Mouse (Mus musculus) lung, embryonic 16.5 days (tissue): ENCODE results near the gene Znrf1. TPM values are rescaled to one million over a fixed set of nuclear protein-coding genes. Genes with fewer than 3 reads are reported as not detected.
"Not testable (repeated sequence)": the region's sequence is repeated elsewhere in the genome, so short reads cannot be mapped to it uniquely, and the experiment has no call there.

Experiments used
- ATAC-seq: fragments of 200-750 bp; cut with Nextera tagmentation; 2 replicates; pipeline ENCODE4 v1.8.0; 2017; ENCODE audit warnings: low read depth, mild to moderate bottlenecking, moderate library complexity
- H3K27ac ChIP-seq: fragments of 300-500 bp; sonication (generic); 2 replicates; pipeline ENCODE4 v1.5.1; 2014; ENCODE audit warnings: mild to moderate bottlenecking, control low read depth, low read length
- H3K27me3 ChIP-seq: fragments of 300-500 bp; sonication (generic); 2 replicates; pipeline ENCODE4 v1.6.1; 2014; ENCODE audit warnings: low read depth, low read length, mixed read lengths; ENCODE audit not compliant: control insufficient read depth, insufficient read depth
- H3K36me3 ChIP-seq: fragments of 300-500 bp; sonication (generic); 2 replicates; pipeline ENCODE4 v1.6.1; 2014; ENCODE audit warnings: low read length; ENCODE audit not compliant: control insufficient read depth, insufficient read depth
- H3K4me1 ChIP-seq: fragments of 300-500 bp; sonication (generic); replicated peaks from 2 replicates; pipeline ENCODE4 v1.6.1; 2014; ENCODE audit warnings: low read length, mixed read lengths; ENCODE audit not compliant: control insufficient read depth, insufficient read depth
- H3K4me2 ChIP-seq: fragments of 300-500 bp; sonication (generic); 2 replicates; pipeline ENCODE4 v1.6.1; 2014; ENCODE audit warnings: low read depth, low read length, control low read depth
- H3K4me3 ChIP-seq: fragments of 300-500 bp; sonication (generic); 2 replicates; pipeline ENCODE4 v1.5.1; 2014; ENCODE audit warnings: mild to moderate bottlenecking, low read length, control low read depth
- H3K9ac ChIP-seq: fragments of 300-500 bp; sonication (generic); 2 replicates; pipeline ENCODE4 v1.6.1; 2014; ENCODE audit warnings: low read length, control low read depth
- H3K9me3 ChIP-seq: fragments of 300-500 bp; sonication (generic); 2 replicates; pipeline ENCODE4 v1.6.1; 2016; ENCODE audit warnings: low read length; ENCODE audit not compliant: control insufficient read depth
- WGBS: fragments of 180-500 bp; shearing (Covaris S2); extraction: QIAGEN DNeasy Blood & Tissue Kit; methylation state at CpG from one replicate; pipeline ENCODE4 v1.1.7; 2014; 5-methylcytosine and 5-hydroxymethylcytosine counted together
- polyA plus RNA-seq: library from polyadenylated mRNA; unstranded; fragments of >200 nt; fragmentation: Nextera tagmentation; extraction: Ambion mirVana; gene quantifications from 2 replicates; pipeline ENCODE4 v1.2.1, GENCODE M21; 2015

The Znrf1 gene
- polyA plus RNA-seq, 1 experiment from 2014 or later = 18.3 TPM

DNA sequence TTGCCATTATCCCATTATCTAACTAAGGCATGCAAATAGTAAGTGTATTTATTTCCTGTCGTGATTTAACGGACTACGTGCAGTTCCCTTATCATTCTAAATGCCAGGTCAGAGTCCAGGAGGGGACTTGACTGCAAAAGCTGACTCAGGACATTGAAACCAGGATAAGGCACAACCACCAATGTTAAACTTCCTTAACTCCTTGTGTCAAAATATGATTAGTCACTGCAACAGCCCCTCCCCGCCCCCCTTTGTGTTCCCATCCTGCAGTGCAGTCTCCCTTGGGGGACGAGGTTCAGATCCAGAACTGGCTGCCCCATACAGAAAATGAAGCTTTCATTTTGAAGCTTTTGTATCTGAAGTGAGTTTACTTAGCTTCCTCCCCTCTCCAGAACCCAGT lies 106.6 kb downstream of the Znrf1 start:
- H3K4me1 ChIP-seq = peaks cover 6% of the 10 kb centered on the region
- H3K4me3 ChIP-seq = peak overlapping the region; percentile 76
- H3K4me2 ChIP-seq = peak overlapping the region; percentile 69
- H3K9ac ChIP-seq = peak overlapping the region; percentile 87
- WGBS = 23% methylated on average over 5 of the region's 5 CpGs
- H3K27ac ChIP-seq = peak overlapping the region; percentile 95; the same call in 1 of the 2 replicates
- no peak for ATAC-seq
- H3K36me3 ChIP-seq = no peaks in the 10 kb centered on the region; the same call in 1 of the 2 replicates
- H3K27me3 ChIP-seq = no peaks in the 10 kb centered on the region
- H3K9me3 ChIP-seq = no peaks in the 10 kb centered on the region

GRCm38 (mm10) chr8:111642939-111643263 lies 107.0 kb downstream of the Znrf1 start:
- ATAC-seq = peak; percentile 23
- H3K36me3 ChIP-seq = no peaks in the 10 kb centered on the region; the same call in 1 of the 2 replicates
- peak overlapping the region; percentile 87 for H3K9ac ChIP-seq
- no peaks in the 10 kb centered on the region for H3K27me3 ChIP-seq
- H3K4me1 ChIP-seq = peaks cover 6% of the 10 kb centered on the region
- H3K4me3 ChIP-seq = peak overlapping the region; percentile 76
- H3K9me3 ChIP-seq = no peaks in the 10 kb centered on the region
- peak overlapping the region; percentile 69 for H3K4me2 ChIP-seq
- H3K27ac ChIP-seq = peak overlapping the region; percentile 95
- WGBS = 7% methylated on average over 5 of the region's 5 CpGs

- peak within 1 kb of the TSS; percentile 95 for H3K27ac ChIP-seq
- H3K36me3 ChIP-seq = no peaks in the 10 kb centered on the region; the same call in 1 of the 2 replicates
- H3K4me1 ChIP-seq = peaks cover 6% of the 10 kb centered on the region
- under 1% methylated on average over 72 of the region's 75 CpGs for WGBS
- peak; percentile 98 for ATAC-seq
- peak within 1 kb of the TSS; percentile 76 for H3K4me3 ChIP-seq
- no peaks in the 10 kb centered on the region for H3K9me3 ChIP-seq
- H3K4me2 ChIP-seq = peak within 1 kb of the TSS; percentile 69
- peak within 1 kb of the TSS; percentile 87 for H3K9ac ChIP-seq
- no peaks in the 10 kb centered on the region for H3K27me3 ChIP-seq
These were observed 107.6 kb downstream of the Znrf1 start, which contains the start of gene Zfp1 for GRCm38 (mm10) chr8:111643264-111644141. Gene Zfp1, plus strand, starts transcription at chr8:111643401.

GRCm38 (mm10) chr8:111644286-111645051 lies 108.6 kb downstream of the Znrf1 start:
- not testable (repeated sequence) for H3K9me3 ChIP-seq, H3K4me1 ChIP-seq, H3K36me3 ChIP-seq, H3K27me3 ChIP-seq, ATAC-seq
- Histone ChIP-seq H3K9ac (peak overlapping the region; percentile 87), H3K4me3 (peak overlapping the region; percentile 76), H3K4me2 (peak overlapping the region; percentile 69), H3K27ac (peak overlapping the region; percentile 95)
- 43% methylated on average over 12 of the region's 12 CpGs for WGBS

GRCm38 (mm10) chr8:111645715-111646114 lies 109.8 kb downstream of the Znrf1 start:
- 95% methylated on average over 8 of the region's 8 CpGs for WGBS
- Histone ChIP-seq H3K9ac (no peak overlapping the region), H3K36me3 (no peaks in the 10 kb centered on the region; the same call in 1 of the 2 replicates), H3K4me1 (peaks cover 6% of the 10 kb centered on the region), H3K27me3 (no peaks in the 10 kb centered on the region), H3K4me2 (no peak overlapping the region), H3K27ac (no peak overlapping the region), H3K9me3 (no peaks in the 10 kb centered on the region), H3K4me3 (no peak overlapping the region)
- no peak for ATAC-seq

DNA sequence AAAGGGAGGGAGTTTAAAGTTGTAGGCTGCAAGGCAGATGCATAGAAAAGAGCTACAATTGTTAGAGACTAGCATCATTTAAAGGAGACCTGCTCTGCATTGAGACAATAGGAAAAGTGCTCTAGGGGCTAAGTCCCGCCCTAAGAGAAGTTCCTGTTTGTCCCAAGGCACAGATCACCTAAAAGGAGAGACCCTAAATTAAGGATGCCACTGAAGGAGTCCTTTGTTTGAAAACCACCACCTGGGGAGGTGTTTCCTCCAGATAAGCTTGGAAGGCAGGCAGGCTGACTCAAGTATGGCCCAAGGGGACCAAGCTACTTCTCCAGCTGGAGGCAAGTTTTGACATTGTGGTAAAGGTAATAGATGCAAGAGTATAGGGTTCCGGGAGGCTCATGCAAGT lies 112.9 kb downstream of the Znrf1 start:
- WGBS = 66% methylated on average over 2 of the region's 2 CpGs
- Histone ChIP-seq H3K9ac (no peak overlapping the region), H3K4me1 (no peaks in the 10 kb centered on the region), H3K27me3 (no peaks in the 10 kb centered on the region), H3K4me3 (no peak overlapping the region), H3K27ac (no peak overlapping the region), H3K36me3 (no peaks in the 10 kb centered on the region; the same call in 1 of the 2 replicates), H3K4me2 (no peak overlapping the region), H3K9me3 (no peaks in the 10 kb centered on the region)
- ATAC-seq = no peak

GRCm38 (mm10) chr8:111650651-111651050 lies 114.8 kb downstream of the Znrf1 start:
- Histone ChIP-seq H3K36me3 (no peaks in the 10 kb centered on the region; the same call in 1 of the 2 replicates), H3K9ac (no peak overlapping the region), H3K27me3 (no peaks in the 10 kb centered on the region), H3K9me3 (no peaks in the 10 kb centered on the region), H3K4me3 (no peak overlapping the region), H3K4me2 (no peak overlapping the region), H3K27ac (no peak overlapping the region), H3K4me1 (no peaks in the 10 kb centered on the region)
- ATAC-seq = no peak
- 94% methylated on average over 3 of the region's 3 CpGs for WGBS

DNA sequence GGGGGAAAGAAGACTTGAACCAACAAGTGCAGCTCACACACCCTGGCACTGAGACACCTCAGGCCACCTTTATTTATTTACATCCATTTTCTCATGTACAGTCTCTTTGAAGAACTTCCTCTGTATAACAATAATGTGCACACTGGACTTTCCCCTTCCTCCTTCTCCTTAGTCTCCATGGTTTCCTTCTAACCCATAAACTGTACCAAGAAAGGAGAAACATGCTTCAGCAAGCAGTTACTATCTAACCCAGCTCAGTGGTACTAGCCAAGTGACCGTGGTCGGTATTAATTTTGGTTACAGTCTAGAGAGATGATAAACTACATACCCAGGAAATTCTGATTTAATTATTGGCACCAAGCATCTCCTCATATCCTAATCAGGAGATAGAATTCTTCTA lies 117.6 kb downstream of the Znrf1 start:
- Histone ChIP-seq H3K36me3 (no peaks in the 10 kb centered on the region), H3K9ac (no peak overlapping the region), H3K27me3 (no peaks in the 10 kb centered on the region), H3K4me3 (no peak overlapping the region), H3K4me1 (no peaks in the 10 kb centered on the region), H3K4me2 (no peak overlapping the region), H3K27ac (no peak overlapping the region), H3K9me3 (no peaks in the 10 kb centered on the region)
- no peak for ATAC-seq
- 92% methylated on average over 2 of the region's 2 CpGs for WGBS

DNA sequence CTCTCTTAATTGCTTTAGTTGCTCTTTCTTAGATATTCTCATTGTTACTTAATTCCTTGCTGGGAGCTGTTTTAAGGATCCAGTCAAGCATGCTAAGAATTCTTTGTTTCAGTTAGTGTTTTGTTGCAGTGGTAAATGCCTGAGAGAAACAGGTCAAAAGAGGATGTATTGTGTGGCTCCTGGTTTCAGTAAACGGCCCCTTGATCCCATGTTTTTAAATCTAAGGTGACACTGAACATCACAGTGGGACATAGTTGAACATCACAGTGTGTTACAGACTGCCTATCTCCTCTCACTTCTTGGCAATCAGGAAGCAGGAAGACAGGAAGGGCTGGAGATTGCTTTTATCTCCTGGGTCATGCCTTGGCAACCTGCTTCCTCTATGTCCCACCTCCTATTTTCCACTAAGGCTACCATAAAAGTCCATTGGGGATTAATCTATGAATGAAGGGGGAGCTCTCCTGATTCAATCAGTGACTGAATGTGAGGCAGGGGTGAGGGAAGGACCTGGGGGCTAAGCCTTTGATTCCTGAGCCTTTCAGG lies 121.5 kb downstream of the Znrf1 start:
- H3K9me3 ChIP-seq = no peaks in the 10 kb centered on the region
- no peak for ATAC-seq
- no peak overlapping the region for H3K4me3 ChIP-seq
- H3K4me1 ChIP-seq = no peaks in the 10 kb centered on the region
- 64% methylated on average over 1 of the region's 1 CpGs for whole genome bisulfite sequencing
- no peak overlapping the region for H3K27ac ChIP-seq
- H3K36me3 ChIP-seq = no peaks in the 10 kb centered on the region
- H3K27me3 ChIP-seq = no peaks in the 10 kb centered on the region
- H3K9ac ChIP-seq = no peak overlapping the region
- H3K4me2 ChIP-seq = no peak overlapping the region
